Mouse (Mus musculus): ENCODE measurements around the gene Lrp2. TPM values are rescaled to one million over a fixed set of nuclear protein-coding genes. Genes with fewer than 3 reads are reported as not detected.

Lrp2 gene
- polyA plus RNA-seq, 1 experiment from 2014 or later, result 1.6 TPM

DNA sequence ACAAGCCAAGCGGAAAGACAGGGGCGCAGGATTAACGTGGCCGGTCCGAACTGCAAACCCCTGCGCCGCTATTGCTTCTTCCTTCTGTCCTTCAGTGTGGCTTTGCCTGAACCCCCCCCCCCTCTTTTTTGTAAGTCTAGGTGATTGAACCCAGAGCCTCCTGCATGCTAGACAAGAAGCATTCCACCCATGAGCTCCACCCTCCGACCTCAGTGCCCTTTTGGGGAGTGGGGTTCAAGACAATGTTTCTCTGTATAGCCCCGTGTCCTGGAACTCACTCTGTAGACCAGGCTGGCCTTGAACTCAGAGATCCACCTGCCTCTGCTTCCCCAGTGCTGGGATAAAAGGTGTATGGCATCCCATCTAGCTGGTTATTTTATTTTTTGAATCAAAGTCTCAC, 26.9 kb upstream of the Lrp2 start:
- no peak overlapping the region for H3K4me3 ChIP-seq (ENCODE audit: low read depth, low read length)
- H3K4me1 ChIP-seq (ENCODE audit: control insufficient read depth, insufficient read depth, low read length), result no peaks in the 10 kb centered on the region
- H3K4me2 ChIP-seq (ENCODE audit: low read depth), result no peak overlapping the region
- no peaks in the 10 kb centered on the region for H3K27me3 ChIP-seq (ENCODE audit: control insufficient read depth, insufficient read depth, low read length)
- no peak overlapping the region for H3K27ac ChIP-seq (ENCODE audit: low read depth, low read length)
- H3K36me3 ChIP-seq (ENCODE audit: control insufficient read depth, insufficient read depth, low read length), result no peaks in the 10 kb centered on the region
- WGBS, result 60% methylated on average over 9 of the region's 9 CpGs
- DNase-seq (ENCODE audit: low spot score) (no peak), ATAC-seq (ENCODE audit: insufficient read depth, low FRiP score, low TSS enrichment) (no peak)
- H3K9me3 ChIP-seq (ENCODE audit: control insufficient read depth, low read length), result no peaks in the 10 kb centered on the region
- H3K9ac ChIP-seq (ENCODE audit: low read length), result no peak overlapping the region

DNA sequence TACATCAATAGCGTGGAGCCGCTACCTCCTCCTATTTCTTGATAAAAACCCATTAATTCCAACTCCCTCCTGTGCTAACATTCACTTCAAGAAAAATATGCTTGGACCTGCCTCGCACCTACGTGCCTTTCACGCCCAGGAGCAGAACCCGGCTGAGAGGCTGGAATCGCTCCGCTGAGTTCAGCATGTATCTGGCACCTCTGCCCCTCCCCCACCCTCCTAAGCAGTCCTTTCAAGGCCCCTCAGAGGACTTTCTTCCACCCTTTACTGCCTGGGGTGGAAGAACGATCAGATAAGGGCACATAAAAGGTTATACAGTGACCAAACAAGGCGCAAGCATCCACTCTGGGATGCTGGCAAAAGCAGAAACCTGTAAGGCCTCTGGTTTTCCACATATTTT, 26.4 kb upstream of the Lrp2 start:
- H3K27me3 ChIP-seq (ENCODE audit: control insufficient read depth, insufficient read depth, low read length), result no peaks in the 10 kb centered on the region
- H3K9me3 ChIP-seq (ENCODE audit: control insufficient read depth, low read length), result no peaks in the 10 kb centered on the region
- H3K9ac ChIP-seq (ENCODE audit: low read length), result no peak overlapping the region
- H3K27ac ChIP-seq (ENCODE audit: low read depth, low read length), result no peak overlapping the region
- no peak for DNase-seq (ENCODE audit: low spot score)
- ATAC-seq (ENCODE audit: insufficient read depth, low FRiP score, low TSS enrichment), result no peak
- no peaks in the 10 kb centered on the region for H3K36me3 ChIP-seq (ENCODE audit: control insufficient read depth, insufficient read depth, low read length)
- no peak overlapping the region for H3K4me3 ChIP-seq (ENCODE audit: low read depth, low read length)
- 13% methylated on average over 10 of the region's 10 CpGs for WGBS
- no peaks in the 10 kb centered on the region for H3K4me1 ChIP-seq (ENCODE audit: control insufficient read depth, insufficient read depth, low read length)
- H3K4me2 ChIP-seq (ENCODE audit: low read depth), result no peak overlapping the region

DNA sequence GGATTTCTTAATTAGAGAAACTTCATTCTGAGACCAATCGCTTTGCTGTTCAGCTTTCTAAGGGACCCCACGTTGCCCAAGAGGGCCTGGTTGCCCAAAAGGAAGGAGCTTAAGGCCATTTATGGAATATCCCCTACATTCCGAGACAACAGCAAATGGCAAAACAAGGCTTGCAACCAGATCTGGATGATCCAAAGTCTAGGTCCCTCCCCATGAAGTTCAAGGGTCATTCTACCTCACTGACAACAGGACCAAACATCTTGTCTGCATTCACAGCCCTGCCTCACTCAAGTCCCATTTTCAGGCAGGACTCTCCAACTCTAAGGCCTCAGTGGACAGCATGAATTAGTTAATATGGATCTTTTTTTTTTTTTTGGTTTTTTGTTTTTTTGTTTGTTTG, 20.8 kb upstream of the Lrp2 start:
- Histone ChIP-seq H3K4me1 (ENCODE audit: control insufficient read depth, insufficient read depth, low read length) (no peaks in the 10 kb centered on the region), H3K9me3 (ENCODE audit: control insufficient read depth, low read length) (no peaks in the 10 kb centered on the region), H3K36me3 (ENCODE audit: control insufficient read depth, insufficient read depth, low read length) (no peaks in the 10 kb centered on the region), H3K4me2 (ENCODE audit: low read depth) (no peak overlapping the region), H3K27ac (ENCODE audit: low read depth, low read length) (no peak overlapping the region), H3K4me3 (ENCODE audit: low read depth, low read length) (no peak overlapping the region), H3K27me3 (ENCODE audit: control insufficient read depth, insufficient read depth, low read length) (no peaks in the 10 kb centered on the region), H3K9ac (ENCODE audit: low read length) (no peak overlapping the region)
- ATAC-seq (ENCODE audit: insufficient read depth, low FRiP score, low TSS enrichment) (no peak), DNase-seq (ENCODE audit: low spot score) (no peak)
- 88% methylated on average over 3 of the region's 3 CpGs for WGBS

DNA sequence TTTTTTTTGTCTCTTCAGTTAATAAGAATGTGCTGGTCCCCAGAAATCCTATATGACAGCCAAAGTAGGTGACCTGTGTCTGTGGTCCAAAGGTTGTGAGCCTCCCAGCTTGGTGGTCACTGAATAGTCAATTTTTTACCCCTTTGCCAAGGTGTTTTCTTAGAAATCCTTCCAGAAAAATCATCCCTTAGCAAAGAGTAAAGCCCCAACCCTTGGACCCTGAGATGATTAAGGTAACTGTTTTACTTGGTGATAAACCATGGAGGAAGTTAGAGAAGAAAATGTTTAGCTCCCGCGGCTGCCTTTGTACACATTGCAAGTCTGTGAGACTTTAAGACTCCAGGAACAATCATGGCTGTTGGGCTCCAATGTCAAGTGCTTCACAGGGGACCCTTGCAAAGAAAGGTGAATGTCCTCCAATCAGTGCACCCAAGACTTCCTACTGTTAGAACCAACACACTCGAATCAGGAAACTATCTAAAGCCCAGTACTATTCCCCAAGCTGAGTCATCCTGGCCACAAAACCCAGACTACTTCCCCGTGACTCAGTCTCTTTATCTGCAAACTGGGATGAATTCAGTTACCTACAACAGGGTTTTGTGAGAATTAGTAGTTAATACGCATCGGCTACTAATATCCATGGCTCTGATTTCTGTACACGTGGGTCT, 18.0 kb upstream of the Lrp2 start:
- no peak for ATAC-seq (ENCODE audit: insufficient read depth, low FRiP score, low TSS enrichment)
- no peaks in the 10 kb centered on the region for H3K27me3 ChIP-seq (ENCODE audit: control insufficient read depth, insufficient read depth, low read length)
- H3K4me3 ChIP-seq (ENCODE audit: low read depth, low read length), result no peak overlapping the region
- H3K27ac ChIP-seq (ENCODE audit: low read depth, low read length), result no peak overlapping the region
- H3K9ac ChIP-seq (ENCODE audit: low read length), result no peak overlapping the region
- no peaks in the 10 kb centered on the region for H3K4me1 ChIP-seq (ENCODE audit: control insufficient read depth, insufficient read depth, low read length)
- WGBS, result 94% methylated on average over 7 of the region's 7 CpGs
- DNase-seq (ENCODE audit: low spot score), result no peak
- no peaks in the 10 kb centered on the region for H3K9me3 ChIP-seq (ENCODE audit: control insufficient read depth, low read length)
- H3K4me2 ChIP-seq (ENCODE audit: low read depth), result no peak overlapping the region
- no peaks in the 10 kb centered on the region for H3K36me3 ChIP-seq (ENCODE audit: control insufficient read depth, insufficient read depth, low read length)

DNA sequence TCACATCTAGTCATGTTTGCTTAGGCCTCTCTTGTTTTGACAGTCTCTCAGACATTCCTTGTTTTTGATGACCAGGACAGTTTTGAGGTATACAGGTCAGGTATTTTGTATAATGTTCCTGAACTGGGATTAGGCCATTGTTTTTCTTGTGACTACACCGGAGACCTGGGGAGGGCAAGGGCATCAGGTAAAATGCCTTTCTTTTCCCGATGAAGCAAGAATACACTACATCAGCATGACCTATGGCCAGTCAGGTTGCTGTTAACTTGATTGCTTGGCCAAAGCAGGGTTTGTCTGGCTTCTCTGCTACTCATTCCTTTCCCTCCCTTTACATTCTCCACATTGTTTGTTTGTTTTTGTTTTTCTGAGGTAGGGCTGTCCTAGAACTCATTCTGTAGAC, 7.3 kb upstream of the Lrp2 start:
- ATAC-seq (ENCODE audit: insufficient read depth, low FRiP score, low TSS enrichment), result no peak
- no peak overlapping the region for H3K4me2 ChIP-seq (ENCODE audit: low read depth)
- H3K9me3 ChIP-seq (ENCODE audit: control insufficient read depth, low read length), result no peaks in the 10 kb centered on the region
- peaks cover under 1% of the 10 kb centered on the region for H3K4me1 ChIP-seq (ENCODE audit: control insufficient read depth, insufficient read depth, low read length)
- DNase-seq (ENCODE audit: low spot score), result no peak
- no peak overlapping the region for H3K4me3 ChIP-seq (ENCODE audit: low read depth, low read length)
- no peak overlapping the region for H3K27ac ChIP-seq (ENCODE audit: low read depth, low read length)
- 90% methylated on average over 2 of the region's 2 CpGs for WGBS
- 0 out of 2 replicates have a peak, but pooled peaks cover 2% of the 10 kb centered on the region for H3K27me3 ChIP-seq (ENCODE audit: control insufficient read depth, insufficient read depth, low read length)
- no peaks in the 10 kb centered on the region for H3K36me3 ChIP-seq (ENCODE audit: control insufficient read depth, insufficient read depth, low read length)
- no peak overlapping the region for H3K9ac ChIP-seq (ENCODE audit: low read length)

DNA sequence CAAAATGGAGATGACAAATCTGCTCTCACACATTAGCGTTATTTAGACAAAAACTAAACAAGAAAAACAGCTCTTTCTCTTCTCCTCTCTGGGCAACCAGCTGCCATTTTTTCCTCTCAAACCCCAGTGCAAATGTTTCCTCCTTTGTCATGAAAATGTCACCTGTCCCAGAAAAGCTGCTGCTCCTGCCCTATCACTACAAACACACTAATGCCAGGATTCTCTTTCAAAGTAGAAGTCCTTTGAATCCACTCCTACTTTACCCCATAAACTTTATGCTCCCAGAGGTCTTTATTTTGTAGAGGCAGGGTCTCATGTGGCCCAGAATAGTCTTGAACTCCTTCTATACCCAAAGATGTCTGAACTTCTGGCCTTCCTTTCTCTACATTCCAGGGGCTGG, 6.7 kb upstream of the Lrp2 start:
- WGBS, result 35% methylated on average over 1 of the region's 1 CpGs
- Histone ChIP-seq H3K4me2 (ENCODE audit: low read depth) (no peak overlapping the region), H3K9me3 (ENCODE audit: control insufficient read depth, low read length) (no peaks in the 10 kb centered on the region), H3K36me3 (ENCODE audit: control insufficient read depth, insufficient read depth, low read length) (no peaks in the 10 kb centered on the region), H3K27me3 (ENCODE audit: control insufficient read depth, insufficient read depth, low read length) (peaks cover 4% of the 10 kb centered on the region; the same call in 1 of the 2 replicates), H3K4me3 (ENCODE audit: low read depth, low read length) (no peak overlapping the region), H3K27ac (ENCODE audit: low read depth, low read length) (no peak overlapping the region), H3K9ac (ENCODE audit: low read length) (no peak overlapping the region), H3K4me1 (ENCODE audit: control insufficient read depth, insufficient read depth, low read length) (peaks cover 7% of the 10 kb centered on the region)
- no peak for ATAC-seq (ENCODE audit: insufficient read depth, low FRiP score, low TSS enrichment)
- DNase-seq (ENCODE audit: low spot score), result no peak

DNA sequence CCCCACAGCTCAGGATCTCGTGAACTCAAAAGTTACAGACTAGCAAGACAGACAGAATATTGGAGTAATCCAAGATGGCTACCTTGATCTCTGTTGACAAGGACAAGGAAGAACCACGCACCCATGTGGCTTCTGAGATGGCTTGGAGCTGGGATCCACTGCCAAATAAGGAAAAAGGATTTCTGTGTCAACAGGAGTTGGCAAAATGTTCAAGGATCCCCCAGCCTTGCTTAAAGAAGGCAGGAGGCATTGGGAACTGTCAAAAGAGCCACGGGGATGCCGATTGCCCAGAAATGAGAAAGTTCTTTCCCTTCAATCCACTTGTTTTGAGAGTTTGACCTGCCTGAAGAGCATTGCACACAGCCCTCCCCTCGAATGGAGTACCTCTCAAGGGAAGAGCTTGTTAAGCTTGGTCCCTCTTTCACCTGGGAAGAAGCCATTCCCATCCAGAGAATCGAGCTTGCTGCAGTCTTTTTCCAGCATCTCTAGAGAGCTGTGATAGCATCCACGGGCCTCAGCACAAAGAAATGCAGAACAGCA, 6.2 kb upstream of the Lrp2 start:
- 64% methylated on average over 7 of the region's 7 CpGs for WGBS
- DNase-seq (ENCODE audit: low spot score) (no peak), ATAC-seq (ENCODE audit: insufficient read depth, low FRiP score, low TSS enrichment) (no peak)
- no peak overlapping the region for H3K4me3 ChIP-seq (ENCODE audit: low read depth, low read length)
- H3K4me2 ChIP-seq (ENCODE audit: low read depth), result no peak overlapping the region
- H3K27ac ChIP-seq (ENCODE audit: low read depth, low read length), result no peak overlapping the region
- H3K36me3 ChIP-seq (ENCODE audit: control insufficient read depth, insufficient read depth, low read length), result no peaks in the 10 kb centered on the region
- H3K9ac ChIP-seq (ENCODE audit: low read length), result no peak overlapping the region
- peaks cover 9% of the 10 kb centered on the region; the same call in 1 of the 2 replicates for H3K27me3 ChIP-seq (ENCODE audit: control insufficient read depth, insufficient read depth, low read length)
- no peaks in the 10 kb centered on the region for H3K9me3 ChIP-seq (ENCODE audit: control insufficient read depth, low read length)
- peaks cover 12% of the 10 kb centered on the region for H3K4me1 ChIP-seq (ENCODE audit: control insufficient read depth, insufficient read depth, low read length)

DNA sequence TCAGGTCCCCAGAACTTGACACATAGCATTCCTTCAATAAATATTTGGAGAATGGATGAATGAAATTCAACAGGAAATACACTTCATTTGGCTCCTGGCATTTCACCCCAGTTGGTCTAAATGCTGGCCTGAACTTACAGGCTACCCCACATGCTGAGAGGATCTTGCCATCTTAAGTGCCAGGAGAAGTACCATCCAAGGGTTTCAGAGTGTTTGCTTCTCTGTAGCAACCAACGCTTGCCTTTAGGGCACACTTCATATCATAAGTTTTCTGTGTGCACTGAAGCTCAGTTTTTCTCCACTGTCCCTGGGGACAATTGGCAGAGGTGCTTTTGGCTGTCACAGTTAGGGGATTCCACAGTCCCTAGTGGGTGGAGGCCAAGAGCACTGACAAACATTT, 4.7 kb upstream of the Lrp2 start:
- 86% methylated on average over 1 of the region's 1 CpGs for WGBS
- H3K36me3 ChIP-seq (ENCODE audit: control insufficient read depth, insufficient read depth, low read length), result no peaks in the 10 kb centered on the region
- ATAC-seq (ENCODE audit: insufficient read depth, low FRiP score, low TSS enrichment) (no peak), DNase-seq (ENCODE audit: low spot score) (no peak)
- H3K27me3 ChIP-seq (ENCODE audit: control insufficient read depth, insufficient read depth, low read length), result peaks cover 19% of the 10 kb centered on the region
- H3K27ac ChIP-seq (ENCODE audit: low read depth, low read length), result no peak overlapping the region
- H3K9ac ChIP-seq (ENCODE audit: low read length), result no peak overlapping the region
- peaks cover 17% of the 10 kb centered on the region for H3K4me1 ChIP-seq (ENCODE audit: control insufficient read depth, insufficient read depth, low read length)
- H3K9me3 ChIP-seq (ENCODE audit: control insufficient read depth, low read length), result no peaks in the 10 kb centered on the region
- H3K4me2 ChIP-seq (ENCODE audit: low read depth), result no peak overlapping the region
- H3K4me3 ChIP-seq (ENCODE audit: low read depth, low read length), result no peak overlapping the region

DNA sequence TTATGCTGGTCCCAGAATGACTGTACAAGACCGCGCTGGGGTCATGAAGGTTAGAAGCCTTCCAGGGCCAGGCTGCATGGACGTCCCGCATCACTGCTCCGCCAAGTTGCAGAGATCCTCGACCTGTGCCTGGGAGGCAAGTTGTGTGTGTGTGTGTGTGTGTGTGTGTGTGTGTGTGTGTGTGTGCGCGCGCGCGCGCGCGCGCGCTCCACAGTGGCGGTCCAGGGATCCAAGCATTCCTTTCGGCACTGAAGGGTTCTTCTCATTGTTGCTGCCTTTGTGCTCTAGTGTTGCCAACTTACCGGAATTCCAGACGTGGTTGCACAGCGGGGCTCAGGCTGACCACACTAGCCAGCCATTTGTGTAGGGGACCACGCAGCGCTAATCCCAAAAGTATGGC, 2.0 kb upstream of the Lrp2 start:
- WGBS, result under 1% methylated on average over 23 of the region's 23 CpGs
- peak overlapping the region; percentile 58 for H3K4me2 ChIP-seq (ENCODE audit: low read depth)
- no peak overlapping the region for H3K27ac ChIP-seq (ENCODE audit: low read depth, low read length)
- peak; percentile 7; the same call in 1 of the 2 replicates for ATAC-seq (ENCODE audit: insufficient read depth, low FRiP score, low TSS enrichment)
- H3K27me3 ChIP-seq (ENCODE audit: control insufficient read depth, insufficient read depth, low read length), result peaks cover 24% of the 10 kb centered on the region
- H3K4me3 ChIP-seq (ENCODE audit: low read depth, low read length), result peak overlapping the region; percentile 23
- no peak overlapping the region for H3K9ac ChIP-seq (ENCODE audit: low read length)
- H3K36me3 ChIP-seq (ENCODE audit: control insufficient read depth, insufficient read depth, low read length), result no peaks in the 10 kb centered on the region
- peak; percentile 32 for DNase-seq (ENCODE audit: low spot score)
- H3K4me1 ChIP-seq (ENCODE audit: control insufficient read depth, insufficient read depth, low read length), result peaks cover 21% of the 10 kb centered on the region
- H3K9me3 ChIP-seq (ENCODE audit: control insufficient read depth, low read length), result no peaks in the 10 kb centered on the region

Data from neural tube, embryonic 11.5 days (tissue).